Mouse (Mus musculus) embryo, embryonic 11.5 days (tissue): ENCODE results near the gene Elovl7.

ENCODE experiments used
- DNase-seq: peaks from one replicate; pipeline ENCODE4 v3.0.0-alpha.2; 2012; ENCODE audit warnings: low read depth, low spot score

Elovl7 gene

DNA sequence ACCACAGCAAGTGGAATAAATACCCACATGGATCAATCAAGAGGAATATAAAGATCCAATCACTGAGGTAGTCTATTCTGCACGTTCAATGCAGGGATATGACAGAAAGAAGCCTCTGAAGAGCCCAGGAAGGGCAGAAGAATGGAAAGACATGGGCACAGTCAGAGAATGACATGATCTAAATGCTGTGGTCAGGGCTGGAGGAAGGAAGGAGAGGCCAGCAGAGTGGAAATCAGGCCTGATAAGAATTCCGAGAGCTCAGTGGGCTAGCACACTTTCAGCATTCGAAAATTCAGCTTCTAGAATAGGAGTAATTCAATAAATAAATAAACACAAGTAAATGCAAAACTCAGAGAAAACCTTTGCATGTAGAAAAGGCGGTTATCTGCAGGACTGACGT is 27.5 kb downstream of the Elovl7 start:
- DNase-seq: no peak

DNA sequence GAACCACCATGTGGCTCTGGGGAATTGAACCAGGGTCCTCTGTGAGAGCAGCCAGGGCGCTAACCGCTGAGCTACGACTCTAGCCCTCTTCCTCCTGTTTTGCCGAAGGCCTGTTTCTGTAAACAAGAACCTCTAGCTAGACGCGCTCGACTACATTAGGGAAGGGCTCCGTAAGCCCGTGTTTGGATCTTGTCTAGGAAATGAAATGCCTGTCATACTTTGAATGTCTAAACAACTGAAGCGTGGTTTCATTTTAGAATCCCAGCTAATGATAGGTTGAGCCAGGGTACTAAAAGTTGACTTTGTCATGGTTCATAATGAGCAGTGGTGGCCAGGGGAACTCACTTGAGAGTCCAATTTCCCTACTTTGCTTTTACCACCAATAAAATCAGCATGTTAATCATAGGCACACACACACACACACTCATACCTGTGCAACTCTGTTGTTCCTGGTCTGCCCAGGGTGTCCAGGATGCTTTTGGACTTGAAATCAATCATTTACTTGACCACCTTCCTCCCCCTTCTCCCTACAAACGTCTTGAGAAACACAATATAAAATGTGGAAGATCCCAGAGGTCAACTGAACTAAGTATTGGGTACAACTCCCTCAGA is 31.0 kb downstream of the Elovl7 start:
- DNase-seq: no peak

DNA sequence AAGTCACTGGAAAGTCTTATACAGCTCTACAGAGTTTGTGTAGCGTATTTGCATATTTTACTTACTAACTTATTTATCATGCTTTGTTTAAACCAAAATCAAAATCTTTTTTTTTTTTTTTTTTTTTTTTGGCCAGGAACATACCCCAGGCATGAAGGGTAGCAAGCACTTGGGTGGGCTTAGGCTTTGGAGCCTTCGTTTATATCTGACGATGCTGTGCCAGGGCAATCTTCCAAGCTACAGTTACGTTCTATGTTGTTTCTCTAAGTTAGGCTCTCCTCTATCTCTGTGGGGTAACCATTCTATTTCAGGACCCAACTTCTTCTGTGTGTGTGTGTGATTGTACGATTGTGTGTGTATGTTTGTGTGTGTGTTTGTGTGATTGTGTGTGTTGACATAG is 36.9 kb downstream of the Elovl7 start:
- no peak for DNase-seq

DNA sequence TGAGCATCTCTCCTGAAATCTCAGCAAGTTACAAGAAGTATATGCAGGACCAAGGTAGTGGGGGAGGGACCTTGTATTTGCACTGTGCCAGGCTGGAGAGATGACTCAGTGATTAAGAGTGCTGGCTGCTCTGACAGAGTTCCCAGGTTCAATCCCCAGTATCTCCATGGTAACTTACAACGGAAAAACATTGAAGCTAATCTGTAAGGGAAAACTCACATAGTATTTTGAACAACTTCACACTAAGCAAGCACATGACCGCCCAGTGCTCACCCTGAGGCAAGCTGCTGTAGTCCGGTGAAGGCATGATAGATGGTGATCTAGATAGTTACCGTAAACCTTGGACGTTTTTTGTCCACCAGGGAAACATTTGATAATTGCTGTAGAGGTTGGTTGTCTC is 39.8 kb downstream of the Elovl7 start:
- no peak for DNase-seq

DNA sequence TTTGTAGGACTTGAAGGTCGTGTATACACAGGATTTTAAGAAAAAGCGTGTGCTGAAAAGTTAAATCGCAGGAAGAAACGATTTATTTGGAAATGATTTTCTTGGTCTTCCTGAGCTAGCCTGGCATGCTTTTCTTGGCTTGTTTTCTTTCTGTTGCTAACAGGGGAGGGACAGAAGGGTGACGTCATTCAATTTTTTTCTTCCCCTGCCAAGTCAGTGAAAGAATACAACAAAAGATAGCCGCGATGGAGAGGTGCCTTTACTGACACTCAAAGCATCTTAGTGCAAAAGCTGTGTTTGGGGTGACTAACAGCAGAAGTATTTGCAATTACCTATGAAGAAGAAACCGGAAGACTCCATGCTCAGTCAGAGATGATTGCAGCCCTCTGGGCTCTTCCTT is 48.8 kb downstream of the Elovl7 start:
- DNase-seq: no peak

DNA sequence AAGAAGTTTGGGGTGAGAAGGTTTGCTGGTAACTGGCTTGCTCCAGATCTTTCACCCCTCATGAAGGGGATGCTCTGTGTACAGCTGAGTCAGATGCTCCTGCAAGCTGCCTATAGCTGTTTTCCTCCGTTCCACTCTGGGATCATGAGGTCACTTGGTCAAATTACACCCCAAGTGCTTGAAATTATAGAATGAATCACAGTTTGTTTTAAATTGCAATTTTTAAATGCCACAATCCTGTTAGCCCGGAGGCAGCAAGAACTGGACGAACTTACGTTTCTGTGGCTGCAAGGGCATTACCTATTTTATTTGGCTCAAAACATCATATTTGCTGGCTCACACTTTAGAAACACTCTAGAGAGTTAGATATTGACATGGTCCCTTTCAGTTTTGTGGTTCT is 51.2 kb downstream of the Elovl7 start:
- DNase-seq: no peak

DNA sequence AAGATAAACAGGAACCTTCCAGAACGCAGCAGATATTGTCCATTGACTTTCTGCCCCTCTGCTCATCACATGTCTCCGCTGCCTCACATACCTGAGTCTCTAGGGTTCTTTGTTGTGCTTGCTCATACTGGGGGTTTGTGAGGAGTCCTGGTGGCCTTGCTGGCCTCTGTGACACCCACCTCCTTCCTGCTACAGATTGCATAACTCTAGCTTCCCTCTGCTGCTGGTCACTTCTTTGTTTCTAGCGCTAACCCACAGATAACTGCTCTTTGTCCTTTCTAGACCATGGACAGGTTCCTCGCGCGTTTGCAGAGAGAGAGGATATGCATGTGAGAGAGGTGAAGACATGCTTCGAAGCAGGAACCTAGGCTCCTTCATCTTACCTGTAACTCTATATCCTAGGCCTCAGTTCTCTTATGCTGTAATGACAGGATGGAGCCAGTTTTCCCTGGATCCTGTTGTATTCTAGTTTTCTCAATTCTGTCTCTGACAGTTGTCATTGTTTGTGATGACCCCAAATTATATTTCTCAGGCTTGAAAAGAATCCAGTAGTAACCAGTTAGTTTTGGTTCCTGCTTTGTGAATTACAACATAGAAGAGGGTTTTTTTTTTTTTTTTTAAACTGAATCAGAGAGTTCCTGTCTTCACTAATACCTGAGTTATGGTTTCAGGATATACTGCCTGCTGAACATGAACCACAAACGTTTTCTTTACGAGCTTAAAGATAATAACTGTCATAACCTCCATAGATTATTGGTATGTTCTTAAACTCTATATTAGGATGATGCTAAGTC is 53.8 kb downstream of the Elovl7 start:
- DNase-seq: no peak

DNA sequence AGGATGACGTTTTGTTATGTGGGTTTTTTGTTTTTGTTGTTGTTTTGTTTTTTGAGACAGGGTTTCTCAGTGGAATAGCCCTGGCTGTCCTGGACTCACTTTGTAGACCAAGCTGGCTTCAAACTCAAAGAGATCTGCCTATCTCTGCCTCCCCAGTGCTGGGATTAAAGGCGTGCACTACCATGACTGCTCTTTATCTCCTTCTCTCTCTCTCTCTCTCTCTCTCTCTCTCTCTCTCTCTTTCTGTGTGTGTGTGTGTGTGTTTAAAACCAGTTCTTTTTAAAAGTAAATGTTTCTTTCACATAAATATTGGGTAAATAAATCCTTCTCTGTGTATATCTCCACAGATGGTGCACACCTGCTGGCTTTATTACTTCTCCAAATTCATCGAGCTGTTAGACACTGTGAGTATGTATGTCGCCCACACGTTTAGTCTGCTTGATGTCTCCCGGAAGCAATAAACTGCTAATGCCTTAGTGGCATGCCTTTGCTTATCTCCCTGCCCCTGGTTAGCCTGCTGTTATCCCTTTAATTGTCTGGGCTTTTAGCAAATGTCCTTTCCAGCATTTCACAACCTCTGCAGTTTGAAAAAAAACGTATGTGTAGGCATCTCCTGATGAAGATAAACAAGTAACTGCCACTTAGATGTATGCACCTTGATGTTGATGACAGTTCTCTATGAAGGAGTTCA is 57.4 kb downstream of the Elovl7 start:
- no peak for DNase-seq

DNA sequence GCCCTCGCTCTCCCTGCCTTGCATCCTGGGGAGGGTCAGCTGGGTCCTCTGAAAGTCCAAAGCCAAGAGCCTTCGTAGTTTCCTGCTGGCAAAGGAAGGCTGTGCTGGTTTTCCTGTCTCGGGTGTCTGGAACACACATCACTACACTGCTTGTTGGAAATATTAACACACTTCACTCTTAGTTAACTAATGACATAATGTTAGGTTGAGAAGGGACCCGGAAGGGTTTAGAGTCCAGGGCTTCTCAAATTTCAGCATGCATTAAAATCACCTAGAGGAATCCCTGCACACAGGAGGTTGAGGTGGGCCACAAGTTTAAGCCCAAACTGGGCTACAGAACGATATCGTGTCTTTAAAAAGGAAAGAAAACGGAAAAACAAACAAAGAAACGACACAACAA is 58.1 kb downstream of the Elovl7 start:
- no peak for DNase-seq

DNA sequence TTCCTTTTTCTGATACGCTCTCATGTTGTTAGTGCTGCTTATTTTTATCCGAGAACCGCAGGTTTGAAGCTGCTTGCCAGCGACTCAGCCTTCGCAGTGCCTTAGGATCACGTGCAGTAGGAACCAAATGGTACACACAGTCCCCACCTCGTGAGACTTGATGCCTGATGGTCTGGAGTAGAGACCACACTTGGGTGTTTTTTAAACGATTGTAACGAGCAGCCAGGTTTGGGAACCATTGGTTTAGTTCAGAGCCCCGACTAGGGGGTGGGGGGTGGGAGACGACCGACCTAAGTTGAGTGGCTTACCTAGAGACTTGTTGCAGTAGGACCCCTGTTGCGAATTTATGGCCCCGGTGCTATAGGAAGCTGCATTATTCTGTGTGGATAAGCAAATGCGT is 58.8 kb downstream of the Elovl7 start:
- DNase-seq: no peak

DNA sequence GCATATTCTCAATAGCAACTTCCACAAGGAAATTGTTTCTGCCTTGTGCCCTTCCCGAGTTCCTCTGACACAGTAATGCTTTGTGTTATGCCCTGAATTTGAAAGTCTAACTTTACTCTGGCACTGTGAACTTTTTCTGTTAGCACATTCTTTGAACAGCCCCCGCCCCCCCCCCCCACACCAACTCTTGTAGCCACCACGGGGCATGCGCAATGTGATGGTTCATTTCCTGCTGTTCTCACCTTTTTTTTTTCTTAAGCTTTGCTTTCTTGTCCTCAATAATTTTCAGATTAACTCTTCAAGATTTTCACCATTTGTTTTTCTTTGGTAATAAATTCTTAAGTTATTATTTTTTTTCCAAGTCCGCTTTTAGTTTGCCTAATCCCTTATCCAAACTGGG is 59.3 kb downstream of the Elovl7 start:
- no peak for DNase-seq

DNA sequence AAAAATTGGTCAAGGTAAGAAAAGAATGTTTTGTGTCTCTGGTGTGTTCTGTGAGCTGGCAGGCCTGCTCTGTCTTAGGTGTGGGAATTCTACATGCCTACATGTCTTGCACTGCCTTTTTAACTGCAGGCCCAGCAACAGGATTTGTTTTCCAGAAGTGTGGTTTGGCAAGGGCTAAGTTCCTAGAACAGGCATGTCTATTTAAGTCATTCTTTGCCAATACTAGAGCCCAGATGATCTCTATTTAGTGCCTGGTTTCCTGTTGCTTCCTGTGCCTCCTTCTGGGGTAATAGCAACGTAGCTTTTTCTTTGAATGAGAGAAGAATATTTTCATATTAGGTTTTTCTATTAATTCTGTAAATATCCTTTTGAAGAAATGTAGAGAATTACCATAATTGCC is 62.4 kb downstream of the Elovl7 start:
- DNase-seq: no peak

DNA sequence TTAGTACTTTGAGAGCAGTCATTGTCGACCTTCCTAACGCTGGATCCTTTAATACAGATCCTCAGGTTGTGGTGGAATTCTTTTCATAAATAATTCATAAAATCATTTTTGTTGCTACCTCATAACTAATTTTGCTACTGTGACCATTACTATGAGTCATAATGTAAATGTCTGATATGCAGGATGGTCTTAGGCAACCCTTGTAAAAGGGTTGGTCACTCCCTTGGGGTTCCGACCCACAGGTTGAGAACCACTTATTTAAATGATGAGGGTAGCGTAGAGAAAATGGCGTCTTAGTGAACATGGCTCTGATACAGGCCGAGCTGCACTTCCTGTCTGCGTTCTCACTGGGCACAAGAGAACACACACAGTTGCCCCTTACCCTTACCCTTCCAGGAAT is 63.1 kb downstream of the Elovl7 start:
- no peak for DNase-seq

DNA sequence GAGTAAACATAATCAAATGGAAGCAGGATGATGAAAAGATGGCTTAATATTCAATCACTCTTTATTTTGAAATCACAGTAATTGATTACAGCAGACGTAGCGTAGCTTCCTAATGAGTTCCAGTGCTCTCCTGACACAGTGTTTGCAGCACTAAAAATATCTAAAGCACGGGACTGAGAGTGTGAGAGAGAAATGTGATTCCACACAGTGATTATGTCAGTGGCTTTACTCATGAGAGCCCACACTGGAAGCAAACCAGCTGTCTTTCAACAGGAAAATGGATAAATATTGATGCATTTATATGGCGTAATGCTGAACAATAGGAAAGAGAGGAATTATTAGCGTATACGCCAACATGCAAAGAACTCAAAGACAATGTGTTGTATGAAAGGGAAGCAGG is 64.4 kb downstream of the Elovl7 start:
- DNase-seq: no peak

DNA sequence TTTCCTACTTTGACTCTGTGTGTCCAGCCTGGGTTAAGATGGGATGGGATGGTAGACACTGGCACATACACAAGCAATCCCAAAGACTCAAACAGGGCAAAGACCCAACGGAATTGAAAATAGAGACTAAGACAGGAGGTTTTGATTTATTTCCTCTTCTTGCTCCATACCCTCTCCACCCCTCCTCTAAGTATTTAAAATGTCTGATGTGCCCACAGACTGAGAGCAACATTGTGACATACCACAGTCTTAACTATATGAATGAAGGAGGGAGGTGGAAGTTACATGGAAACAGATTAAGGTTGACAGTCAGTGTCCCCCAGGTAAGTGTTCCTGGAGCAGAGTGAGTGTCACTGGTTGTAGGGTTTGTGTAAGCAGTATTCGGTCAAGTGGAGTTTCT is 70.1 kb downstream of the Elovl7 start:
- no peak for DNase-seq

DNA sequence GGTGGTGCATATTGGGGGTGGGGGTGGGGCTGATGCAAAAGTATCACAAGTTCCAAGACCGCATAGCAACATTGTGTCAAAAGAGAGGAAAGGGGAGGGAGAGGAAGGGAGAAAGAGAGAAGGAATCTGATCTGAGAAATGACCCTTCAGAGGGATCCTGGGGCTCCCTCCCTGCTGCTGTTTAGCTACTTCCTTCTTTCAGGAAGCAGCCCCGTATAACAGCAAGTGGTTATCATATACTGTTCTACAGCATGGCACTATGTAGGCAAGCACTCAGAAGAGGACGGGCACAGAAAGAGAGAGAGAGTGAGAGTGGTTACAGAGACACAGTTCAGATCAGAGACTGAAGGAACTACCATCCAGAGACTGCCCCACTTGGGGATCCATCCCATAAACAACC is 73.7 kb downstream of the Elovl7 start:
- DNase-seq: no peak

DNA sequence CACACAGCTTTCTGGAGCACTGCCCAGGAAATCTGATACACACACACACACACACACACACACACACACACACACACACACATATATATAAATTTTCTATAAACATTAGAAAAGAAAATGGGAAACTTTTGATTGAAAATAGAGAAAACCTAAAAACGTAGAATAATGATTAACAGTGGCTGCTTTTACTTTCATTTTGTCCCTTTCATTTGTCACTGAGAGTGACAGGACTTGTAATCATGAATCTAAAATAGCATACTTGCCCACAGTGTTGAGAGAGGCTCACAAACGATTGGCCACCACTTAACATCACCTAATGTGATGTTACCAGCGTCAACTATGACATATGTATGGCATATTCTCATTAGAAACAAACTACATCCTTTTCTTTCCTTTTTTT is 75.2 kb downstream of the Elovl7 start:
- no peak for DNase-seq

DNA sequence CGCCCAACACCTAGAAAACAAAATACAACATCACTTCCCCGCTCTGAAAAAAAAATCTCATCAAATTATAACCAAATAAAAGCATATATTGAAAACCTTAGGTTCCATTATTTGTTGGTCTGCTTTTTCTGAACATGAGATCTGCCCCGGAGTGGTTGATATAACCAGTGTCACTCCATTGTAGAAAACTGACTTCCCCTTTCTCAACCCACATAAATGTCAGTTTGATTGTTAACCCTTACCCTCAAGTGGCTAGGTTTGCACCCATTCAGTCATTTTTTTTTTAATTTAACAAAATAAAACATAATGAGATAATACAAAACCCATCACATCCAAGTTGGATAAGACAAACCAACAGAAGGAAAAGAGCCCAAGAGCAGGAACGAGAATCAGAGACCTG is 76.1 kb downstream of the Elovl7 start:
- DNase-seq: no peak

DNA sequence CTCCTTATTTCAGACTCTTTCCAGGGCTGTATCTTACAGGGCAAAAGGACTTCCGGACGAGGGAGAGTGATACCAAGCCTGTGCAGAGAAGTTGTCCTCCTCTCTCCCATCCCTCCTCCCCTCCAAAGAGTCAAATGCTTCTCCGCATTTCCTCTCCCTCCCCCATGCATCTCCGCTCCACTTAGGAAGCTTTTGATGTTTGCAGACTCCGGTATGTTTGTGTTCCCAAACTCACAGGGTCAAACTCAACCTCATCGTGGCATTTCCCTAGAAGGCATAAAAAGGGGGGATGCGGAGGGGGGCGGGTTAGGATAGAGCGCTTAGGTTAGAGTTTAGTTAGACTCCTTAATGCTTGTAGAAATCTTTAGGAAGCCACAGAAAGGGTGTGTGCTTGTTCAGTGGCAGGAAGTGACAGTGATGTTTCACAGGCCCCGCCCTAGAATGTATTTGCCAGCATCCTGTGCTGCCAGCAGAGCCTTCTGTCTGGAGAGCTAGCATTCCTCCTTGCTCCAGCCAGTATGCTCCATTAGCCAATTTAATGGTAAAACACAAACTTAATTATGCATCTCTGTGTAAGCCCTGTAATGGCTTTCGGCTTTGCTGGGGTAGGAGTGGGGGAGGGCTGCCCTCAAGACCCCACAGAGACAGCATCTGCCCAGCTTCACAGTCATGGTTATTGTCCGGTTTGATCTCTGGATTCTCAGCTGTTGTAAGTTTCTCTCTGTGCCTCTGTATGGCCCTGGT is 83.3 kb downstream of the Elovl7 start:
- no peak for DNase-seq

DNA sequence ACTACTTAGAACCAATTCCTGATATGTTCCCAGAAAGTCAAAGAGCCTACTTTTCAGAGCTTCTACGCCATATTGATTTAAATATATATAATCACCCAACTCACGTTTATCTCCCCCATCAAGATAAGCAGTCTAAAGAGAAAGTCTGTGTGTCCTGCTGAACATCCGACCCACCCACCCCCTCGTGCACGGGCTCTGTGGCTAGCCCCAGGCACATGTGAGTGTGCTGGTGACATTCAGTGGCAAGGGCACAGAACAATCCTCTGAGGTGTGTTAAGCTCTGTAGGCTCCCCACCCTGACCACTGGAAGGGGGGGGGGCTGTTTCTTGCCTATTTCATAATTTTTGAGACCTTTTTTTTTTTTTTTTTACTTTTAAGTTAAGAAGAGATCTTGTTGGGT is 84.0 kb downstream of the Elovl7 start:
- no peak for DNase-seq

DNA sequence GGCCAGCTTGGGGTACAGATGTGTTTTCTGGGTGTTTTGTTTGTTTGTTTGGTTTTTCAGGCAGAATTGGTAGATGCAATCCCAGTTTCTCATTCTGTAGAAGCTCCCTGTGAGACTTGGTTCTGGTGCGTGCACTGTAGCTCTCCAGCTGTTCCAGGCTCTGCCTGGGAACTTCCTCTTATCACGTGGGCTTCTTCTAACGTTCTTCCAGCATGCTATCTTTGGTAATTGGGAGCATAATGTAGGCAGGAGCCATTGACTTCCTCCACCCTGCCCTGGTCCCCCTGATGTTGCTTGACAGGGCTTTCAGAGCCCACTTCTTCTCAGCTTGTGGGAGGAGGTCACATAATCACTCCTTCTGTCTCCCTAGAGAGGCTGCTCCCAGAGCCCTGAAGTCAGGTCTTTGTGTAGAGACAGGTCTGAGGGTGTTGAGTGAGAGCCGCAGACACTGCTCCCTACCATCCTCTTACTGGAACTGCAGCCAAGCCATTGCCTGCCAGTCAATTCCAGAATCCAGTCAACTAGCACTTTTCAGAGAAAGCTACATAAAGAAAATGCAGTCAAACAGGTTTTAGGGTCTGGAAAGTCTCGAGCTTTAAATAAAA is 86.2 kb downstream of the Elovl7 start:
- no peak for DNase-seq

DNA sequence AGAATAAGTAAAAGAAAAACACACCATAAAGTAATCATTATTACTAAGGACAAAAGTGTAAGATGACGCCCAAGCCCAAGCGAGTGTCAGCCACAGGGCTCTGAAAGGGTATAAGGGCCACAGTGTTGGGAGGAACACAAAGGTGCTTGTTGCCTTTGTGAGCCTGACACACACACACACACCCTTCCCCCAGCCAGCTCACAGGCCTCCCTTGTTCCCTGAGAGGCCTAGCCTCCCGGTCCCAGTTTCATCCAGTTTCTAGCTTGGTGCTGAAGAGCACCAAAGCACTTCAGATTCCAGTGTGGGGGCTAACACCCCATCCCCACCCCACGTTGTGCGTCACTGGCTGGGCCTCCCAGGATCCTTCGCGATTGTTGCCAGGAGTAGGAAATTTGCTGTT is 87.2 kb downstream of the Elovl7 start:
- no peak for DNase-seq
